Mouse (Mus musculus): ENCODE measurements at regions not wholly inside any gene's neighbourhood (a gene's known extent, or its start where the extent isn't known, plus 50 kb on each side); places are given as distances from the start of the nearest gene placed in this dataset.
"Not testable (repeated sequence)": the region's sequence is repeated elsewhere in the genome, so short reads cannot be mapped to it uniquely, and the experiment has no call there.

GRCm38 (mm10) chr11:111904086-111904485 lies 838.1 kb downstream of the Kcnj2 start:
- no peak for ATAC-seq (replicated peaks; ENCODE audit: poor library complexity, severe bottlenecking)

GRCm38 (mm10) chr11:111913891-111914290 lies 847.9 kb downstream of the Kcnj2 start:
- no peak for ATAC-seq (replicated peaks; ENCODE audit: poor library complexity, severe bottlenecking)

- ATAC-seq (replicated peaks; ENCODE audit: poor library complexity, severe bottlenecking): no peak
Observed at GRCm38 (mm10) chr11:111926336-111926735, 855.7 kb upstream of the Sox9 start.

GRCm38 (mm10) chr11:111929366-111929765 lies 852.7 kb upstream of the Sox9 start:
- ATAC-seq (replicated peaks; ENCODE audit: poor library complexity, severe bottlenecking): no peak

- ATAC-seq (replicated peaks; ENCODE audit: poor library complexity, severe bottlenecking): no peak
Observed at GRCm38 (mm10) chr11:111932052-111932451, 850.0 kb upstream of the Sox9 start.

GRCm38 (mm10) chr11:111944282-111944681 lies 837.7 kb upstream of the Sox9 start:
- ATAC-seq (replicated peaks; ENCODE audit: poor library complexity, severe bottlenecking): no peak

- no peak for ATAC-seq (replicated peaks; ENCODE audit: poor library complexity, severe bottlenecking)
Observed at GRCm38 (mm10) chr11:111945806-111946205, 836.2 kb upstream of the Sox9 start.

GRCm38 (mm10) chr11:111947671-111948070 lies 834.4 kb upstream of the Sox9 start:
- no peak for ATAC-seq (replicated peaks; ENCODE audit: poor library complexity, severe bottlenecking)

- no peak for ATAC-seq (replicated peaks; ENCODE audit: poor library complexity, severe bottlenecking)
Observed at GRCm38 (mm10) chr11:111953421-111953820, 828.6 kb upstream of the Sox9 start.

- ATAC-seq (replicated peaks; ENCODE audit: poor library complexity, severe bottlenecking): no peak
Observed at GRCm38 (mm10) chr11:111957721-111958287, 824.2 kb upstream of the Sox9 start.

- ATAC-seq (replicated peaks; ENCODE audit: poor library complexity, severe bottlenecking): no peak
Observed at GRCm38 (mm10) chr11:111961047-111961837, 820.8 kb upstream of the Sox9 start.

- no peak for ATAC-seq (replicated peaks; ENCODE audit: poor library complexity, severe bottlenecking)
Observed at GRCm38 (mm10) chr11:111961846-111962245, 820.2 kb upstream of the Sox9 start.

GRCm38 (mm10) chr11:111964066-111964465 lies 818.0 kb upstream of the Sox9 start:
- ATAC-seq (replicated peaks; ENCODE audit: poor library complexity, severe bottlenecking): no peak

GRCm38 (mm10) chr11:111966401-111966800 lies 815.6 kb upstream of the Sox9 start:
- no peak for ATAC-seq (replicated peaks; ENCODE audit: poor library complexity, severe bottlenecking)

GRCm38 (mm10) chr11:111971001-111971400 lies 811.0 kb upstream of the Sox9 start:
- ATAC-seq (replicated peaks; ENCODE audit: poor library complexity, severe bottlenecking): no peak

- no peak for ATAC-seq (replicated peaks; ENCODE audit: poor library complexity, severe bottlenecking)
Observed at GRCm38 (mm10) chr11:111978667-111979066, 803.4 kb upstream of the Sox9 start.

GRCm38 (mm10) chr11:111996395-111996794 lies 785.6 kb upstream of the Sox9 start:
- ATAC-seq (replicated peaks; ENCODE audit: poor library complexity, severe bottlenecking): no peak

- not testable (repeated sequence) for ATAC-seq (replicated peaks; ENCODE audit: poor library complexity, severe bottlenecking)
Observed at GRCm38 (mm10) chr11:112010848-112011247, 771.2 kb upstream of the Sox9 start.

- peak; percentile 75 for ATAC-seq (replicated peaks; ENCODE audit: poor library complexity, severe bottlenecking)
Observed at GRCm38 (mm10) chr11:112017906-112018305, 764.1 kb upstream of the Sox9 start.

- ATAC-seq (replicated peaks; ENCODE audit: poor library complexity, severe bottlenecking): no peak
Observed at GRCm38 (mm10) chr11:112028031-112028430, 754.0 kb upstream of the Sox9 start.

GRCm38 (mm10) chr11:112038741-112039140 lies 743.3 kb upstream of the Sox9 start:
- no peak for ATAC-seq (replicated peaks; ENCODE audit: poor library complexity, severe bottlenecking)

- no peak for ATAC-seq (replicated peaks; ENCODE audit: poor library complexity, severe bottlenecking)
Observed at GRCm38 (mm10) chr11:112044455-112044854, 737.6 kb upstream of the Sox9 start.

All from granulocyte monocyte progenitor cell, adult 5-6 weeks (primary cell).